Mouse (Mus musculus) olfactory bulb, adult 2 months (tissue): ENCODE data around the gene Agfg1.

Experiments
- CTCF ChIP-seq: fragments of 200-500 bp; IDR thresholded peaks from 2 replicates; pipeline ENCODE4 v1.5.1; 2012; ENCODE audit warnings: low read depth, mild to moderate bottlenecking, low read length, moderate library complexity; ENCODE audit not compliant: insufficient read depth
- POLR2A ChIP-seq: fragments of 200-500 bp; IDR thresholded peaks from 2 replicates; pipeline ENCODE4 v1.6.1; 2012; ENCODE audit warnings: mild to moderate bottlenecking, low read depth, low read length, moderate library complexity; ENCODE audit not compliant: insufficient read depth

DNA sequence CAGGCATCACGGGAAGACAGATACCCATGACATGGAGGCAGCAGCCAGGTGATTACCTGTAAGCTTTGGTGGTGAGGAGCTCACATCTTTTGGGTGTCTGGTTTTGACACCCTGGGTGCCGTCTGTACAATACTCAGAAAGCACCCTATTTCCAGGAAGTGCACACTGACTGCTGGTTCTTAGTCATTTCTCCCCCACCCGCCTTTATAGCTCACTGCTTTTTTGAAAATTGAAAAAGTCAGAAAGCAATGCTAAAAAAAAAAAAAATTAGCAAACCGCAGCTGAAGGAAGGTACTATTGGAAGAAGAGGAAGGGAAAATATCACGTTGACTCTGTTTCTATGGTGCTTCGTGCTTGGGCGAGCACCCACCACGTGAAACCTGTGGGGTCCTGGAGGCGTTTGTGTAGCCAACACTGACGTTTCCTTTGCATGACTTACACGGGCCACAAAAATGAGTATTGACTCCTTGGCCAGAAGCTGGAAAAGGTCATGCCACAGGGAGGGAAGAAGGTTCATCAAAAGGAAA, 6.7 kb upstream of the Agfg1 start:
- TF ChIP-seq CTCF = no peak
- TF ChIP-seq POLR2A = no peak
